Mouse (Mus musculus) MEL (cell line): ENCODE data around the gene Nlk.

Source experiments
- CHD2 ChIP-seq: IDR thresholded peaks from 2 replicates; pipeline ENCODE4 v1.6.1; 2011; ENCODE audit warnings: low read length, improper control_type of control experiment
- CTCF ChIP-seq, 3 experiments: IDR thresholded peaks in 2 of 3; conservative IDR thresholded peaks in 1 of 3; 2 replicates each; pipeline ENCODE4 v1.5.1; 2011 to 2012; ENCODE audit warnings: low read length in 3 of 3, low read depth in 2 of 3, mild to moderate bottlenecking in 2 of 3, improper control_type of control experiment in 1 of 3, inconsistent platforms in 1 of 3, mixed read lengths in 1 of 3, moderate library complexity in 1 of 3; ENCODE audit not compliant: control insufficient read depth in 1 of 3, insufficient read depth in 1 of 3, poor library complexity in 1 of 3, severe bottlenecking in 1 of 3
- EP300 ChIP-seq, 2 experiments: IDR thresholded peaks; 2 replicates each; pipeline ENCODE4 v1.6.1; 2011; ENCODE audit warnings: improper control_type of control experiment in 2 of 2, low read length in 2 of 2, low read depth in 1 of 2, mild to moderate bottlenecking in 1 of 2
- GABPA ChIP-seq: IDR thresholded peaks from 2 replicates; pipeline ENCODE4 v1.6.1; 2012; ENCODE audit warnings: low read depth, mild to moderate bottlenecking, inconsistent platforms, low read length, improper control_type of control experiment, moderate library complexity
- MAX ChIP-seq: IDR thresholded peaks from 2 replicates; pipeline ENCODE4 v1.6.1; 2011; ENCODE audit warnings: low read length, improper control_type of control experiment
- MAZ ChIP-seq: IDR thresholded peaks from 2 replicates; pipeline ENCODE4 v1.6.1; 2012; ENCODE audit warnings: low read depth, mild to moderate bottlenecking, inconsistent platforms, low read length, improper control_type of control experiment
- POLR2A ChIP-seq, 2 experiments: IDR thresholded peaks; 2 replicates each; pipeline ENCODE4 v1.6.1; 2011 to 2012; ENCODE audit warnings: low read length in 2 of 2, mild to moderate bottlenecking in 2 of 2, control low read depth in 1 of 2, improper control_type of control experiment in 1 of 2, low read depth in 1 of 2, moderate library complexity in 1 of 2; ENCODE audit not compliant: control insufficient read depth in 1 of 2, insufficient read depth in 1 of 2, poor library complexity in 1 of 2
- UBTF ChIP-seq: IDR thresholded peaks from 2 replicates; pipeline ENCODE4 v1.6.1; 2012; ENCODE audit warnings: low read depth, mild to moderate bottlenecking, inconsistent platforms, low read length, improper control_type of control experiment, moderate library complexity, borderline replicate concordance; ENCODE audit not compliant: insufficient read depth
- ZKSCAN1 ChIP-seq: IDR thresholded peaks from 2 replicates; pipeline ENCODE4 v1.6.1; 2012; ENCODE audit warnings: low read depth, mild to moderate bottlenecking, inconsistent platforms, low read length, improper control_type of control experiment, moderate library complexity
- ZNF384 ChIP-seq: IDR thresholded peaks from 2 replicates; pipeline ENCODE4 v1.6.1; 2012; ENCODE audit warnings: low read depth, mild to moderate bottlenecking, inconsistent platforms, low read length, improper control_type of control experiment

GRCm38 (mm10) chr11:78524838-78525237 lies 172.3 kb downstream of the Nlk start:
- no peak for TF ChIP-seq MAZ
- TF ChIP-seq POLR2A (IDR thresholded peaks at IDR 0.05; ENCODE audit: control insufficient read depth in 1 of 2, insufficient read depth in 1 of 2, low read depth in 1 of 2, low read length in 2 of 2, poor library complexity in 1 of 2), result no peak
- no peak for TF ChIP-seq EP300 (IDR thresholded peaks at IDR 0.05; ENCODE audit: low read depth in 1 of 2, low read length in 2 of 2)
- no peak for TF ChIP-seq CTCF (IDR thresholded peaks at IDR 0.05 in 2 of 3, conservative IDR thresholded peaks at IDR 0.05 in 1 of 3; ENCODE audit: control insufficient read depth in 1 of 3, insufficient read depth in 1 of 3, low read depth in 2 of 3, low read length in 3 of 3, poor library complexity in 1 of 3, severe bottlenecking in 1 of 3)
- no peak for TF ChIP-seq MAX
- no peak for TF ChIP-seq CHD2
- TF ChIP-seq UBTF, result no peak
- no peak for TF ChIP-seq GABPA
- TF ChIP-seq ZNF384, result no peak
- TF ChIP-seq ZKSCAN1, result no peak
